Mouse (Mus musculus) bone marrow macrophage, adult 2 months (primary cell): ENCODE results near the gene Cep78. TPM values are rescaled to one million over a fixed set of nuclear protein-coding genes. Genes with fewer than 3 reads are reported as not detected.

Experiments
- H3K27ac ChIP-seq: 2 replicates; pipeline ENCODE4 v1.5.1; 2012; ENCODE audit warnings: low read depth, low read length; ENCODE audit not compliant: insufficient read depth
- H3K4me1 ChIP-seq: 2 replicates; pipeline ENCODE4 v1.6.1; 2012; ENCODE audit warnings: low read length; ENCODE audit not compliant: control insufficient read depth, insufficient read depth
- H3K4me3 ChIP-seq: 2 replicates; pipeline ENCODE4 v1.5.1; 2012; ENCODE audit warnings: mild to moderate bottlenecking, low read length, moderate library complexity; ENCODE audit not compliant: insufficient read depth
- CTCF ChIP-seq: IDR thresholded peaks from 2 replicates; pipeline ENCODE4 v1.5.1; 2012; ENCODE audit warnings: low read depth, mild to moderate bottlenecking, low read length, moderate library complexity
- POLR2A ChIP-seq: IDR thresholded peaks from 2 replicates; pipeline ENCODE4 v1.6.1; 2012; ENCODE audit warnings: mild to moderate bottlenecking, low read depth, low read length, borderline replicate concordance
- polyA plus RNA-seq: library from polyadenylated mRNA; stranded (reverse); fragments of >200 nt; gene quantifications from 2 replicates; pipeline ENCODE4 v1.2.4, GENCODE M21; 2012; ENCODE audit not compliant: missing spikeins, insufficient read depth, insufficient read length

Gene Cep78
- 9.2 and 11.2 TPM in 2 replicates for polyA plus RNA-seq

DNA sequence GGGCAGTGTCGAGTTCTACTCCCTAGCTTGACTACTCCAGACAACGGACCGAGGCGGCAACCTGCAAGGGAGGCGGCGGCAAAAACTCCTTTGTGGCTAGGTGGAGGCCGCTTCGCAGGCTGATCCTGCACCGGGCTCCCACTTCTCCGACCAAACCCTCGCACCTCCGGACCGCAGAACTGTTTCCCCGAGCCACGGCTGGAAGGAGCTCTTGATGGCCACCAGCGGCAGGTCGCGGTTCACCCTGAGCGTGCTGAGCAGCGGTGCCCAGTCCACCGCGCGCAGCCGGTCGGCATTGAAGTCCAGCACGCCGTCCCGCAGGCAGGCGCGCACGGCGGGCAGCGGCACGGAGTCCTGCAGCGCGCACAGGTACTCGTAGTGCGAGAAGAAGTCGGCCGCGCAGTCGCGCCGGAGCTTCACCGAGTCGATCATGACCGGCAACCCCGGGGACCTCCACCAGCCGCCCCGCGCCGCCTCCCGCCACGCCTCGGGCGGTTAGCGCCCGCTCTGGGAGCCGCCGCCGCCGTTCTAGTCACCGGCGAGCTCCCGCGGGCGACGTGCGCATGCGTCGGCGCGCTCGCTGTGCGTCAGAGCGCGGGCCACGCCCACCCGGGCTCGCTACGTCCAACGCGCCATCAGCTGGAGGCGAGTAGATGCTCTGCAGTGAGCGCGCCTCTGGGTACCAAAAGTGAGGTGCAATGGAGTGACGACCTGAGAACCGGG, at the start of gene Cep78:
Cep78 (minus strand) TSS at position 541 of the 723 bp plus-strand sequence.
- Histone ChIP-seq H3K4me1 (peaks cover 22% of the 10 kb centered on the region), H3K27ac (peak within 1 kb of the TSS; percentile 33), H3K4me3 (peak within 1 kb of the TSS; percentile 85)
- TF ChIP-seq POLR2A = no peak
- no peak for TF ChIP-seq CTCF

DNA sequence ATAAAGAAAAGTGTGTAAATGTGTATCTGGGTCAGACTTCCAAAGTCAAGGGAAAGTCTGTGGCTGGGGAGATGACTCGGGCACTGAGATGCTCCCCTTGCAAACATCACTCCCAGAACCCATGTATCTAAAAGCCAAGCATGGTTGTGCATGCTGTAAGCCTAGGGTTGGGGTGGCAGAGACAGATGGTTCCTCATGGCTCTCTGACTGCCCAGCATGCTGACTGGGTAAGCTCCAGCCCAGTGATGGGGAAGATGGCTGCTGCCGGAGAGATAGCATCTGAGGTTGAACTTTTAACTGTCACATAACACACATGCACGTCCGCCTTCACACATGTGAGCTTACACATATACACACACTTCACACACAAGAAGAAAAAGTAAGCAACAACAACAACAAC, 46.5 kb upstream of the Cep78 start:
- Histone ChIP-seq H3K27ac (no peak overlapping the region), H3K4me1 (peaks cover 29% of the 10 kb centered on the region), H3K4me3 (no peak overlapping the region)
- no peak for TF ChIP-seq CTCF

DNA sequence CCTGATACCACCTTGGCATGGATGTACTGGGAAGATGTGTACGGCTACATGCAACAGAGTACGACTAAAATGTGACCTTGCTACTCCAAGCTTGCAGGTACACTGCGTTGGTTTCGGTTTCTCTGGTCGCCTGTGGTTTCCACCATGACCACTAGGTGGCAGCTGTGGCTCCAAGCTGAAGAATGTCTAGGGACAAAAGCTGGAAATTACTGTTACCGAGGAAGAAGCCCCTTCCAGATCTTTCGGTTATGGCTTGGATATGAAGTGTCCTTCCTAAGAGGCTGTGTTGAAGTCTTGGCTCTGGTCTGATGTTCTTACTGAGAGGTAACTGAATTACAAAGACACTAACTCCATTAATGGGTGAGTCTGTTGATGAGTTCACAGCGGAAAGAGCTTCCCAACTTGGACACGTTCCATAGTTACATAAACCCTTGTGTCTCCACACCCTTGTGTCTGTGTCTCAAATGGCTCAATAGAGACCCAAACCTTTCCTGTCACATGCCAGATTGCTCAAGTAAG, 44.5 kb upstream of the Cep78 start:
- Histone ChIP-seq H3K4me3 (peak overlapping the region; percentile 56), H3K27ac (peak overlapping the region; percentile 95), H3K4me1 (peaks cover 23% of the 10 kb centered on the region)

DNA sequence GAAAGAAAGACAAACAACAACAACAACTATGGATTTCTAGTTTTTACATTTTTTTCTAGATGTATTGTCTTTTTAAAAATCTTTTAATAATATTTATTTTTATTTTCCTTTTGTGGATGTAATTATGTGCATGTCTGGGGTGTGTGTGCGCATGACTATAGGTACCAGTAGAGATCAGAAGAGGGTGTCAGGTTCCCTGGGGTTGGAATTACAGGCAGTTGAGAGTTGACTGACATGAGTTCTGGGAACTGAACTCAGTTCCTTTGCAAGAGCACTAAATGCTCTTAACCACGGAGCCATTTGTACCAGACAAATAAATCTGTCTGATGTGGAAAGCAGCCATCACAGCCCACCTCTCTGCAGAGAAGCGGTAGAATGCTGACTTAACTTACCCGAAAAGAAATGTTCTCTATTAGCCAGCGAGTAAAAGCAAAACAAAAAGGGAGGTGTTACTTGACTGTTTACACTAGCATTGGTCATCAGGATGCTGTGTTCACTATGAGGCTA, 44.0 kb upstream of the Cep78 start:
- Histone ChIP-seq H3K4me1 (peaks cover 21% of the 10 kb centered on the region), H3K4me3 (peak overlapping the region; percentile 56), H3K27ac (peak overlapping the region; percentile 82)
- TF ChIP-seq POLR2A (no peak), CTCF (no peak)

DNA sequence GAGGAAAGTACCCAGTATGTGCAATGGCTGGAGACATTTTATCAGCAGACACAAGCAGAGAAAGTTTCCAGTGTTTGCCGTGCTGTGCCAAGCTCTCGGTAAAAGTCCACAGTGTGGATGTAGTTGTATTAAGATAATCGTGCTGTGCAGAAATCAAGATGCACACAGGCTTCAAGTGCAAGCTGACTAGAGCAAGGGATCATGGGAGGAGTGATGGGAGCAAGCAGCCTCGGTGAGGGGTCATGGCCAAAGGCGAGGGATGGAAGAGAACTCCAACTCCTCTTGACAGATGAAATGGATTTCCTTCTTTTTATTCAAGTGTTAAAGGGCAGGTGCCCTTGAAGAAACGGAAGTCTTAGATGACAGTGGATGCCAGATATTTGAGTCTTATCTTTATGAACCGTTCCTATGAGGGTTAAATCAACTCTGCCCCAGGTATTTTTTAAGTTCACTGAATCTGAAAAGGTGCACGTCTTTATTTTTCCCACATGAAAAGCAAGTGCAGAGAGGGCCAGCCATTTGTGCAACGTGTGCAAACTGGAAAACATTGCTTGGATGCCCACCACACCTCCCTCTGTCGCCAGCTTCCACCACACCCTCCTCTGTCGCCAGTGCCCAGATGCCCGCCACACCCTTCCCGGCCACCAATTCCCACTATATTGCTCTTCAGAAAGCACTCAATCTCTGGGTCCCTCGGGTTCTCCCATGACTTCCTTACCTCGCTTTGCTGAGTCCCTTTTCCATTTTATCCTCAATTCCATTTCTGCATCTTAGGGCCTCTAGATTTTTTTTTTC, 43.3 kb upstream of the Cep78 start:
- Histone ChIP-seq H3K4me3 (no peak overlapping the region), H3K27ac (0 out of 2 replicates have a peak overlapping the region, but pooled peaks have one; percentile 4), H3K4me1 (peaks cover 19% of the 10 kb centered on the region)
- no peak for TF ChIP-seq CTCF

DNA sequence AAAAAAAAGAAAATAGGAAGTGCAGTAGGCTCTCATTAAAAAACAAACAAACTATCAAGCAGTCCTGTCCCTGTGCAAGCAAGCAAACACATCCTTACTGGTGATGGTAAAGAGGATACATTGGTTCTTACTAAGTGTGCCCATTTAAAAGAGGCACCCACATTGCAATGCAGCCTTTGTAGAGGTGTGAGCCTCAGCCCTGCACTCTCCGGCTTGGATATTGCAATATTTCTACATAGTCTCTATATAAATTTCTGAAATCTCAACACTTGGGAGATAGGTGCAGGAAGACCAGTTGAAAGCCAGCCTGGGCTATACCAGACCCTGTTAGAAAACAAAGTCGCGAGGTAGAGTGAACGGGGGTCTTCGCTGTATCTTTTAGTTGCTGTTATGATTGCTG, 41.5 kb upstream of the Cep78 start:
- no peak for TF ChIP-seq POLR2A
- no peak for TF ChIP-seq CTCF
- H3K4me3 ChIP-seq = no peak overlapping the region
- no peak overlapping the region for H3K27ac ChIP-seq
- H3K4me1 ChIP-seq = peaks cover 19% of the 10 kb centered on the region

DNA sequence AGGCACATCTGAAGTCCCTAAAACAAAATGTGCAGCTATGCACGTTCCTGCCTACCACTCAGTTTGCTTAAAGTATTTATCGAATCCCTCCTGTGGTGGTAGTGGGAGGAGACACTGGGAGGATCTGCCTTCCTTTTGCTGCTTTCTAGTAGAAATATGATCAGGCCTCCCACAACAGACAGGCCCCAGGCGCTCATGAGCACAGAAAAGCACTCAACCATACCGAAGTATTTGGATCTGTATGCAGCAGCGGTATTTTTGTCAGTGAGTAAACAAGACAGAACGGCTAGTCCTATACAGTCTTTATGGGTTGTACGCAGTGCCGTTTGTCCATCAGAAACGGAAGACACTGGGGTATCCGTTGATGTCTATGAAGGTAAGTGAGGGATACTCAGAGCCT, 37.4 kb upstream of the Cep78 start:
- H3K27ac ChIP-seq = no peak overlapping the region
- TF ChIP-seq CTCF = no peak
- TF ChIP-seq POLR2A = no peak
- H3K4me1 ChIP-seq = peaks cover 3% of the 10 kb centered on the region
- H3K4me3 ChIP-seq = no peak overlapping the region

DNA sequence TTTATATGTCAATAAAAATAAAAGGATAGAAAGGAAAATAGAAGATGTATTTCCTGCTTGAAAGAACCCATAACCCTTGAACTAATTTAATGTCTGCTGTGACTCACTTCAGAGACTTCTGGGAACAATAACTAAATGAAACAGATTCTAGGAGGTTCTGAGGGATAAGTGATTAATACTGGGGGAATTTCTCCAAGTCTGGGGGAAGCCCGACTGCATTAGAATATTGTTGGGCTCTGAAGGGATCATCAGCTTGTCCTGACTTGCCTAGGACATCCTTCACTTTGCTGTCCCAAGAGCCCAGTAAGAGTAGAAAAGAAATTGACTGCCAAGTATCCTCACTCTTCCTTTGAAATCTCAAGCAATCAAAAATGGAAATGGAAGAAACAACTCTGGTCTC, 31.4 kb upstream of the Cep78 start:
- Histone ChIP-seq H3K4me1 (peaks cover 29% of the 10 kb centered on the region), H3K27ac (peak overlapping the region; percentile 97), H3K4me3 (no peak overlapping the region)
- TF ChIP-seq CTCF (no peak), POLR2A (no peak)

DNA sequence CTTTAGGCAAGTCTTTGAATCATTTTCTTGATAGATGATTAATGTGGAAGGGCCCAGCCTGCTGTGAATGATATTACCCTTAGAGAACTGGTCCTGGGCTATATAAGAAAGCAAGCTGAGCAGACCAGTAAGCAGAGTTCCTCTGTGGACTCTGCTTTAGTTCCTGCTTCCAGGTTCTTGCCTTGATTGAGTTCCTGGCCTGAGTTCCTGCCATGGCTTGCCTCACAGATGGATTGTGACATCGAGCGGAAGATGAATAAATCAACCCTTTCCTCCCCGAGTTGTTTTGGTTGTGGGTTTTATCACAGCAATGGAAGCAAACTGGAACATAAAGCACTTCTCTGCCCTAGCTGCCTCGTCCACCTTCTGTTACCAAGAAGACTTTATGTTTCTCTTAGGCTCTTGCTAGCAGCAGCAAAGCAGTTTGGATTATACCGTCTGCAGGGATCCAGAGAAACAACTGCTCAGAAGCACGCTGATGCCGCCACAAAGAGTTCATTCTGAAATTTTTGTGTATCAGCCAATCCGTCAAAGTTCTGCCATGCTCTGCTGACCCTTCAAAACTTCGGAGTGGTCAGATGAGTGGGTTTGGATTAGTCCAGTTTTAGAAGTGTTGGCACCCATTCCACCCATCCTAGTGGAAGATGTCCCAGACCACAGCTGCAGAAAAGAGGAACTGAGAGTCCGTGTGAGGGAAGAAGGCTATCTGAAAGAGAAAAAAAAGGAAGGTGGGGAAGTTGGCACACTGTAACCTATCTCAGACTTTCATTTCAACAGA, 30.6 kb upstream of the Cep78 start:
- TF ChIP-seq CTCF (no peak), POLR2A (no peak)
- peak overlapping the region; percentile 99 for H3K27ac ChIP-seq
- peak overlapping the region; percentile 36 for H3K4me3 ChIP-seq
- H3K4me1 ChIP-seq = peaks cover 34% of the 10 kb centered on the region
